Mouse (Mus musculus) heart, adult 2 months (tissue): ENCODE measurements at regions not wholly inside any gene's neighbourhood (a gene's known extent, or its start where the extent isn't known, plus 50 kb on each side); places are given as distances from the start of the nearest gene placed in this dataset.

Experiments used
- EP300 ChIP-seq: fragments of 200-500 bp; IDR thresholded peaks from 2 replicates; pipeline ENCODE4 v1.6.1; 2011; ENCODE audit warnings: low read depth, low read length, control low read depth; ENCODE audit not compliant: insufficient read depth
- POLR2A ChIP-seq: fragments of 200-500 bp; IDR thresholded peaks from 2 replicates; pipeline ENCODE4 v1.6.1; 2011; ENCODE audit warnings: mild to moderate bottlenecking, low read depth, low read length, control low read depth; ENCODE audit not compliant: insufficient read depth

DNA sequence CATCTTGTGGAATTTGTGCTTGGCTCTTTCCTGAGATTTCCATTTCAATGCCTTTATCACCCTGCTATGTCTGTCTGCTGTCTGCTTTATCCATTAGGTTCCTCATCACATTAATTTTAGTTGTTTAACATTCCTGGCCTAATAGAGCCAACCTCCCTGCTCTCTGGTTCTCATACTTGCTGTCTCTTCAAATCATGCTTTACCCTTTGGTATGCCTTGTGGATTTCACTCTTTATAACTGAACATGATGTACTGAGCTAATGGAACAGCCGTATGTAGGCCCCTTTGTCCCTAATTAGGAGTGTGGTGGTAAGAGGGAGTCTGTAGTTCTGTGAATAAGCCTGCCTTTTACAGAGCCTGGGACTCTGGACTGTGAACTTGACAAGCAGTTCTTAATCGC, 86.2 kb upstream of the Slc38a4 start:
- TF ChIP-seq EP300 (no peak), POLR2A (no peak)
